Mouse (Mus musculus) erythroblast, embryonic 14.5 days (primary cell): Measurements from ENCODE around the gene Lsr.

Source experiments
- GATA1 ChIP-seq: IDR thresholded peaks from 2 replicates; pipeline ENCODE4 v1.6.1; 2012; ENCODE audit warnings: low read length, inconsistent platforms, mixed read lengths
- TAL1 ChIP-seq: IDR thresholded peaks from 3 replicates; pipeline ENCODE4 v1.6.1; 2012; ENCODE audit warnings: low read length, inconsistent platforms, mixed read lengths

GRCm38 (mm10) chr7:30943909-30944635 lies 29.2 kb downstream of the Lsr start, which contains the start of gene Hamp:
- TF ChIP-seq TAL1 (no peak), GATA1 (no peak)
